Mouse (Mus musculus): ENCODE measurements at regions not wholly inside any gene's neighbourhood (a gene's known extent, or its start where the extent isn't known, plus 50 kb on each side); places are given as distances from the start of the nearest gene placed in this dataset. TPM values are rescaled to one million over a fixed set of nuclear protein-coding genes. Genes with fewer than 3 reads are reported as not detected.

DNA sequence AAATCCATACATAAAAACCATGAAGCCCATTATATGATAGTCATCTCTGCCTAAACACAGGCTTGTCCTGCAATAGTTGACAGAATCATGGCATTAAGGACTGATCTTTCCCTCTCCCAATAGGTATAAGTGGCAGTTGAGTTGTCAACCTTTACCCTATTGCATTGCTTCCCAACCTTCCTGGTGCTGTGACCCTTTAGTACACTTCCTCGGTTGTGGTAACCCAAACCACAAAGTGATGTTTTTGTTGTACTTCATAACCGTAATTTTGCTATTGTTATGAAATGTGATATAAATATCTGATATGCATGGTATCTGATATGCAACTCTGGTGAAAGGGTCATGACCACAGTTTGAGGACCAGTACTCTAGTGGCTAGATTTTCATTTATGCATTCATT lies 61.4 kb downstream of the Gm4340 start:
- TF ChIP-seq EP300 (IDR thresholded peaks at IDR 0.05): no peak
- no peak for TF ChIP-seq CTCF (IDR thresholded peaks at IDR 0.05)

DNA sequence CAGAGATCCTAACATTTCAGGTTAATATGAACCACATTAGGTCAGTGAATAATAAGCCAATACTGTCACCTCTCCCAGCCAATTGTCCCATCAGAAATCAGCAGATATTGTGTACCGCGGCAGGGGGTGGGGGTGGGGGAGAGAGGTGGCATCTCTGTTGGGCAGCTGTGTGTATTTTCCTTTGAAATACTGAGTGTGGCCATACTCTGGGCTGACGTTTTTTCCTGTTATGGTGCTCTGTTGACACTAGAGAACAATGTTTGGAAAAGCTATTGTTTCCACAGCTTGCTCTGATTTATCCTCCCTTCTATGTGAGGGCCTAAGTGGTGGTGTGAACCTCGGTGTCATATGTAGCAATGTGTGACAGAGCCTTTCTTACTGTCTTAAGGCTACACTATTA lies 81.0 kb downstream of the Gm4340 start:
- ATAC-seq: peak; percentile 66
- Histone ChIP-seq H3K27ac (ENCODE audit: low read length) (no peak overlapping the region), H3K4me2 (replicated peaks; ENCODE audit: low read depth, low read length) (no peak overlapping the region), H3K36me3 (ENCODE audit: insufficient read depth, low read length) (no peaks in the 10 kb centered on the region), H3K9ac (replicated peaks; ENCODE audit: low read depth) (no peak overlapping the region), H3K9me3 (ENCODE audit: low read length) (no peaks in the 10 kb centered on the region), H3K27me3 (replicated peaks; ENCODE audit: insufficient read depth, low read length) (no peaks in the 10 kb centered on the region), H3K4me3 (ENCODE audit: low read depth, low read length) (no peak overlapping the region), H3K4me1 (ENCODE audit: insufficient read depth, low read depth, low read length) (no peaks in the 10 kb centered on the region)
- DNase-seq (ENCODE audit: low spot score): peak; percentile 32
- WGBS: 34% methylated on average over 4 of the region's 4 CpGs
- TF ChIP-seq EP300 (IDR thresholded peaks at IDR 0.05): no peak
- no peak for TF ChIP-seq CTCF (IDR thresholded peaks at IDR 0.05)

More for the DNA sequence above, 61.4 kb downstream of the Gm4340 start:
- Histone ChIP-seq H3K4me1 (ENCODE audit: insufficient read depth, low read depth, low read length) (no peaks in the 10 kb centered on the region), H3K9me3 (ENCODE audit: low read length) (no peaks in the 10 kb centered on the region), H3K27me3 (replicated peaks; ENCODE audit: insufficient read depth, low read length) (no peaks in the 10 kb centered on the region), H3K27ac (ENCODE audit: low read length) (no peak overlapping the region), H3K9ac (replicated peaks; ENCODE audit: low read depth) (no peak overlapping the region), H3K36me3 (ENCODE audit: insufficient read depth, low read length) (no peaks in the 10 kb centered on the region), H3K4me3 (ENCODE audit: low read depth, low read length) (no peak overlapping the region), H3K4me2 (replicated peaks; ENCODE audit: low read depth, low read length) (no peak overlapping the region)
- DNase-seq (ENCODE audit: low spot score) (no peak), ATAC-seq (no peak)
- WGBS: 77% methylated on average over 2 of the region's 2 CpGs

DNA sequence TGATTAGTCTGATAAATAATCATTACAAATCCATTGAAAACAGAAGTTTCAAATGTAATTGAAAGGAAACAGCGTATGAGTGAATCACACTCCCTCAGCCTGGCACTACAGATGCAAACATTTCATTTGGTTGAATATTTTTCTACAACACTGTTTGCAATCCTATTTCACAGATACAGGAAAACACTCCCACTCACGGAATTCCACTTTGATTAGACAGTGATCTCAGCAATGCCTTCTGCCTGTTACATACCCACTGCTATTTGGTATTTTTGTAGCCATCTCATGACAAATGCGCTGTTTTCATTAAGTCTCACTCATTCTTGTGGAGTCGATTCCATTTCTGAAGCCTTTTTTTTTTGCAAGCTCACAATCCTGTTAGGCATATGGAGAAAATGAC lies 105.3 kb downstream of the Gm4340 start:
- DNase-seq (ENCODE audit: low spot score) (no peak), ATAC-seq (no peak)
- no peaks in the 10 kb centered on the region for H3K4me1 ChIP-seq (ENCODE audit: insufficient read depth, low read depth, low read length)

More for the DNA sequence above, 105.3 kb downstream of the Gm4340 start:
- Histone ChIP-seq H3K9me3 (ENCODE audit: low read length) (no peaks in the 10 kb centered on the region), H3K27ac (ENCODE audit: low read length) (no peak overlapping the region), H3K4me3 (ENCODE audit: low read depth, low read length) (no peak overlapping the region), H3K27me3 (replicated peaks; ENCODE audit: insufficient read depth, low read length) (no peaks in the 10 kb centered on the region), H3K36me3 (ENCODE audit: insufficient read depth, low read length) (no peaks in the 10 kb centered on the region), H3K9ac (replicated peaks; ENCODE audit: low read depth) (no peak overlapping the region), H3K4me2 (replicated peaks; ENCODE audit: low read depth, low read length) (no peak overlapping the region)
- WGBS: 77% methylated on average over 4 of the region's 4 CpGs
- TF ChIP-seq EP300 (IDR thresholded peaks at IDR 0.05) (no peak), CTCF (IDR thresholded peaks at IDR 0.05) (no peak)

Small RNAs in the stretch of these regions (microRNA-seq; reads per million reads assigned to microRNA genes)
- gene Mir6411: not detected

Data from lung, postnatal 0 days (tissue).